Mouse (Mus musculus) liver, postnatal 0 days (tissue): ENCODE data around the gene Zkscan6.

Source experiments
- CTCF ChIP-seq: sonication (generic); IDR thresholded peaks from 2 replicates; pipeline ENCODE4 v1.5.1; 2016; ENCODE audit warnings: antibody characterized with exemption, low read depth
- EP300 ChIP-seq: IDR thresholded peaks from 2 replicates; pipeline ENCODE4 v1.6.1; 2016; ENCODE audit warnings: antibody characterized with exemption, low read depth, mild to moderate bottlenecking

DNA sequence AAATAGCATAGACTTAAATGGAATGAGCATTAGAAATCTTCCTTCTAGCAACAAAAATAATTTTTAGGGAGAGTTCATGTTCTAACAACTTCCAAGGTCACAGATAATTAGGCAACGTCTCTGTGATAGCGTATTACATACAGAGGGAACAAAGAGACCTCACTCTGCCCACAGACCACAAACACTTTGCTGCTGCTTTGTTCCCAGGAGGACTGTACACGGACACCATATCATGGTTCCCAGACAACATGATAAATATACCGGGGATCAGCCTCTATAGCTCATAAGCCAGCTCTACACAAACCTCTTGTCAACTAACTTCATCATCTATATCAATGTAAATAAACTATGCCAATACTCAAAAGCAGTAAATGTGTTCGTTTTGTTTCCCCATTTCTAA, 37.0 kb upstream of the Zkscan6 start:
- TF ChIP-seq CTCF = no peak
- no peak for TF ChIP-seq EP300
